Mouse (Mus musculus): Measurements from ENCODE around the gene Cel. TPM values are rescaled to one million over a fixed set of nuclear protein-coding genes. Genes with fewer than 3 reads are reported as not detected.

Gene Cel
- polyA plus RNA-seq, 2 experiments = 0.19 to 0.39 TPM

- DNase-seq (ENCODE audit: low read depth in 3 of 3, low spot score in 3 of 3) (no peak), ATAC-seq (ENCODE audit: insufficient read depth) (peak; percentile 59)
- H3K36me3 ChIP-seq (replicated peaks; ENCODE audit: control insufficient read depth, insufficient read depth, low read depth) = peaks cover 45% of the 10 kb centered on the region
- peak overlapping the region; percentile 34; the same call in 1 of the 2 replicates for H3K9ac ChIP-seq (replicated peaks)
- H3K4me1 ChIP-seq (replicated peaks; ENCODE audit: control insufficient read depth in 2 of 2, insufficient read depth in 2 of 2, low read length in 1 of 2) = peaks cover 45 to 59% of the 10 kb centered on the region in 2 experiments
- TF ChIP-seq EP300 (IDR thresholded peaks at IDR 0.05; ENCODE audit: low read depth) (no peak), CTCF (IDR thresholded peaks at IDR 0.05; ENCODE audit: low read depth) (no peak)
- no peak overlapping the region for H3K4me3 ChIP-seq (ENCODE audit: insufficient read depth in 1 of 2, low read depth in 2 of 2, low read length in 2 of 2)
- no peaks in the 10 kb centered on the region for H3K27me3 ChIP-seq (ENCODE audit: control insufficient read depth, insufficient read depth, low read length)
- no peaks in the 10 kb centered on the region for H3K9me3 ChIP-seq (ENCODE audit: control insufficient read depth, low read length)
- no peak overlapping the region for H3K4me2 ChIP-seq (ENCODE audit: low read depth)
- 30% methylated on average over 10 of the region's 10 CpGs for WGBS (ENCODE audit: insufficient replicate concordance)
- H3K27ac ChIP-seq = peak overlapping the region; percentile 20
Observed at GRCm38 (mm10) chr2:28607341-28608165, 44.4 kb upstream of the Cel start.

- TF ChIP-seq CTCF (IDR thresholded peaks at IDR 0.05; ENCODE audit: low read depth) = peak; percentile 69
- TF ChIP-seq EP300 (IDR thresholded peaks at IDR 0.05; ENCODE audit: low read depth) = no peak
- Histone ChIP-seq H3K9ac (replicated peaks) (peak overlapping the region; percentile 13; the same call in 1 of the 2 replicates), H3K27ac (peak overlapping the region; percentile 20), H3K36me3 (replicated peaks; ENCODE audit: control insufficient read depth, insufficient read depth, low read depth) (peaks cover 37% of the 10 kb centered on the region), H3K4me3 (ENCODE audit: insufficient read depth in 1 of 2, low read depth in 2 of 2, low read length in 2 of 2) (no peak overlapping the region), H3K4me2 (ENCODE audit: low read depth) (no peak overlapping the region), H3K27me3 (ENCODE audit: control insufficient read depth, insufficient read depth, low read length) (no peaks in the 10 kb centered on the region), H3K4me1 (replicated peaks; ENCODE audit: control insufficient read depth in 2 of 2, insufficient read depth in 2 of 2, low read length in 1 of 2) (peaks cover 51 to 63% of the 10 kb centered on the region in 2 experiments), H3K9me3 (ENCODE audit: control insufficient read depth, low read length) (no peaks in the 10 kb centered on the region)
- 47% methylated on average over 8 of the region's 8 CpGs for WGBS (ENCODE audit: insufficient replicate concordance)
- ATAC-seq (ENCODE audit: insufficient read depth) (no peak), DNase-seq (ENCODE audit: low read depth in 3 of 3, low spot score in 3 of 3) (no peak)
Observed at GRCm38 (mm10) chr2:28606601-28607340, 43.6 kb upstream of the Cel start.

GRCm38 (mm10) chr2:28605789-28606541 is 42.8 kb upstream of the Cel start:
- Histone ChIP-seq H3K4me2 (ENCODE audit: low read depth) (no peak overlapping the region), H3K4me1 (replicated peaks; ENCODE audit: control insufficient read depth in 2 of 2, insufficient read depth in 2 of 2, low read length in 1 of 2) (peaks cover 59 to 69% of the 10 kb centered on the region in 2 experiments), H3K4me3 (ENCODE audit: insufficient read depth in 1 of 2, low read depth in 2 of 2, low read length in 2 of 2) (no peak overlapping the region), H3K36me3 (replicated peaks; ENCODE audit: control insufficient read depth, insufficient read depth, low read depth) (peaks cover 29% of the 10 kb centered on the region), H3K27ac (peak overlapping the region; percentile 20), H3K9ac (replicated peaks) (no peak overlapping the region), H3K27me3 (ENCODE audit: control insufficient read depth, insufficient read depth, low read length) (no peaks in the 10 kb centered on the region), H3K9me3 (ENCODE audit: control insufficient read depth, low read length) (no peaks in the 10 kb centered on the region)
- WGBS (ENCODE audit: insufficient replicate concordance) = 50% methylated on average over 14 of the region's 14 CpGs
- DNase-seq (ENCODE audit: low read depth in 3 of 3, low spot score in 3 of 3) (no peak), ATAC-seq (ENCODE audit: insufficient read depth) (no peak)
- 0 out of 2 replicates have a peak, but pooled peaks have one; percentile 10 for TF ChIP-seq CTCF (IDR thresholded peaks at IDR 0.05; ENCODE audit: low read depth)
- TF ChIP-seq EP300 (IDR thresholded peaks at IDR 0.05; ENCODE audit: low read depth) = no peak

- Histone ChIP-seq H3K9me3 (ENCODE audit: control insufficient read depth, low read length) (no peaks in the 10 kb centered on the region), H3K4me3 (ENCODE audit: insufficient read depth in 1 of 2, low read depth in 2 of 2, low read length in 2 of 2) (no peak overlapping the region), H3K4me1 (replicated peaks; ENCODE audit: control insufficient read depth in 2 of 2, insufficient read depth in 2 of 2, low read length in 1 of 2) (peaks cover 73 to 76% of the 10 kb centered on the region in 2 experiments), H3K27me3 (ENCODE audit: control insufficient read depth, insufficient read depth, low read length) (no peaks in the 10 kb centered on the region), H3K27ac (peak overlapping the region; percentile 98), H3K36me3 (replicated peaks; ENCODE audit: control insufficient read depth, insufficient read depth, low read depth) (peaks cover 4% of the 10 kb centered on the region), H3K9ac (replicated peaks) (peak overlapping the region; percentile 40; the same call in 1 of the 2 replicates), H3K4me2 (ENCODE audit: low read depth) (no peak overlapping the region)
- DNase-seq (ENCODE audit: low read depth in 3 of 3, low spot score in 3 of 3) (no peak), ATAC-seq (ENCODE audit: insufficient read depth) (no peak)
- no peak for TF ChIP-seq EP300 (IDR thresholded peaks at IDR 0.05; ENCODE audit: low read depth)
- TF ChIP-seq CTCF (IDR thresholded peaks at IDR 0.05; ENCODE audit: low read depth) = no peak
- 32% methylated on average over 5 of the region's 5 CpGs for WGBS (ENCODE audit: insufficient replicate concordance)
Observed at GRCm38 (mm10) chr2:28603542-28603941, 40.3 kb upstream of the Cel start.

All from liver, embryonic 14.5 days (tissue).